Mouse (Mus musculus): Measurements from ENCODE around the gene Grm2. TPM values are rescaled to one million over a fixed set of nuclear protein-coding genes. Genes with fewer than 3 reads are reported as not detected.
"Not testable (repeated sequence)": the region's sequence is repeated elsewhere in the genome, so short reads cannot be mapped to it uniquely, and the experiment has no call there.

The Grm2 gene
- polyA plus RNA-seq, 1 experiment: not detected

DNA sequence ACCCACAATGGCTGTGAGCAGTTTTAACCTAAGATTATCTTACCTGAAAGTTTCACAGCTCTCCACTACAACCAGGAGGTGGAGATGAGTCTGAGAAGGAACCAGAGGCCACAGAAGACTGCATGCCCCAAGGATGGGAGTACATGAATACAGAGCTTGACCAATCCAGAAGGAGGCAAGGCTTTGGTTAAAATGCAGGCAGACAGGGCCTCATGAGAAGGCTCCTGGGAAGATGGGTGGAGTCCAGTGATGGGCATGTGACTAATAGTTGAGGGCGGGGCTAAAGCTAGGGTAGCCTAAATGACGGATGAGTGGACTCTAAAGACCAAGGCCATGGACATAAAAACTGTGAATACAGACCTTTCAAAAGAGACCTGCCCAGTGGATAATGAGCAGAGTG lies 29.6 kb downstream of the Grm2 start, which contains the start of gene Iqcf6:
TSS of gene Iqcf6 (plus strand) at position 301 of the 400 bp plus-strand sequence.
- Histone ChIP-seq H3K4me3 (replicated peaks) (no peak within 1 kb of the TSS), H3K27me3 (replicated peaks) (peaks cover 32% of the 10 kb centered on the region), H3K4me1 (no peaks in the 10 kb centered on the region), H3K9me3 (peaks cover 26% of the 10 kb centered on the region), H3K36me3 (replicated peaks; ENCODE audit: low read length) (no peaks in the 10 kb centered on the region)
- TF ChIP-seq FLI1 (IDR thresholded peaks at IDR 0.05; ENCODE audit: low read length) (no peak), GATA1 (IDR thresholded peaks at IDR 0.05; ENCODE audit: borderline replicate concordance, low read length) (no peak)

DNA sequence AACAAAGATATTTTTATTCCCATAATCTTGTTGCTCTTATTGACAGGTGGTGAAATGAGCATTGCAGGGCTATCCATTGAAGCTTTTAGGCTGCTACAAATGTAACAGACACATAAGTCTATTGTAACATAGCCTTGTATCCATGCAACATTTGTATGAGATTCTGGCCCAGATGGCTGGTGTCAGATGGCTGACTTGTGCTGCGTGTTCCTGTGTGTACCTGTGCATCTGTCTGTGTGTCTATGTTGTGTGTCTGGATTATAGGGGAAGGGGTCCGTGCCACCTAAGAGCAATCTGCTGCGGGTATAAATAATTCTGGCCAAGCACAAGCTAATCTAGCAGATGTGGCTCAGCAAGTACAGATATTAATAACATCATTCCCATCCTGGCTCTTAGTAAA lies 38.4 kb downstream of the Grm2 start:
- Histone ChIP-seq H3K4me3 (replicated peaks) (no peak overlapping the region), H3K9me3 (peaks cover 6% of the 10 kb centered on the region; the same call in 1 of the 2 replicates), H3K36me3 (replicated peaks; ENCODE audit: low read length) (no peaks in the 10 kb centered on the region), H3K4me1 (no peaks in the 10 kb centered on the region), H3K27me3 (replicated peaks) (peaks cover 32% of the 10 kb centered on the region)
- TF ChIP-seq GATA1 (IDR thresholded peaks at IDR 0.05; ENCODE audit: borderline replicate concordance, low read length) (no peak), FLI1 (IDR thresholded peaks at IDR 0.05; ENCODE audit: low read length) (no peak)

DNA sequence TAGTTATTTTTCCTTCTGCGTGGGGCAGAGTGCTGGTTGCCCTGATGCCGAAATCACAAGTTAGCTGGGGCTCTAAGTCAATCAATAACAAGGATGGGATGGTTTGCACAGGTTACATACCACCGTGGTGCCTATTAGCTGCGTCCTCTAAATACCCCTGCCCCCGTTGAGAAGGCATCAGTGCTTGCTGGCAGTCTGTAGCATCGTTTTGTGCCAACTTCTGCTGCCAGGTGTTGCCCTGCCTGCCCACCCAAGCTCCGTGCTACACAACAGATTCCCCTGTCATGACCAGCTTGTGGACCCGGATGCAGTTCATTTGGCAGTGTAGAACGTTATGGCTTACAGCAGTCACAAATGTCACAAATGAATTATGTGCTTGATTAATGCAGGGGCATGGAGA lies 39.6 kb downstream of the Grm2 start:
- Histone ChIP-seq H3K4me1 (no peaks in the 10 kb centered on the region), H3K4me3 (replicated peaks) (peak overlapping the region; percentile 24)

DNA sequence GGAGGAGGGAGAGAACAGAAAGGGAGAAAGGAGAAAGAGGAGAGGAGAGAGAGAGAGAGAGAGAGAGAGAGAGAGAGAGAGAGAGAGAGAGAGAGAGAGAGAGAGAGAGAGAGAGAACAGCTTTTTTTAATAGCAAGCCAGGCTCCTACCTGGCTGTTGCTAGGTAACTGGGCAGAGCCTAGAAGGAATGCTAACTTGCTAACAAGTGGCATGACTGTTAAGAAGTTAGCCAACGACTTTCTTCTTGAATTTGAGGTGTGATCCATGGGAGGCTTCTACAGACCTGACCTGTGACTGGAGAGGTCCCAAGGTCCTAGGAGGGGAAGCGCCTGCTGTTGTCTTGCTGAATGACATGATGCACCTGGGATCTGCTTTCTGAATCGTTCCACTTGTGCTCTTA lies 41.3 kb downstream of the Grm2 start:
- Histone ChIP-seq H3K4me3 (replicated peaks) (no peak overlapping the region), H3K9me3 (no peaks in the 10 kb centered on the region), H3K4me1 (no peaks in the 10 kb centered on the region), H3K36me3 (replicated peaks; ENCODE audit: low read length) (no peaks in the 10 kb centered on the region), H3K27me3 (replicated peaks) (peaks cover 36% of the 10 kb centered on the region)
- no peak for TF ChIP-seq FLI1 (IDR thresholded peaks at IDR 0.05; ENCODE audit: low read length)
- no peak for TF ChIP-seq GATA1 (IDR thresholded peaks at IDR 0.05; ENCODE audit: borderline replicate concordance, low read length)

More for the DNA sequence above, 39.6 kb downstream of the Grm2 start:
- no peak for TF ChIP-seq GATA1 (IDR thresholded peaks at IDR 0.05; ENCODE audit: borderline replicate concordance, low read length)
- TF ChIP-seq FLI1 (IDR thresholded peaks at IDR 0.05; ENCODE audit: low read length): no peak
- Histone ChIP-seq H3K9me3 (peaks cover 6% of the 10 kb centered on the region; the same call in 1 of the 2 replicates), H3K36me3 (replicated peaks; ENCODE audit: low read length) (no peaks in the 10 kb centered on the region), H3K27me3 (replicated peaks) (peaks cover 36% of the 10 kb centered on the region)

GRCm38 (mm10) chr9:106613951-106614350 lies 41.9 kb downstream of the Grm2 start:
- no peaks in the 10 kb centered on the region for H3K4me1 ChIP-seq
- H3K9me3 ChIP-seq: no peaks in the 10 kb centered on the region
- no peaks in the 10 kb centered on the region for H3K36me3 ChIP-seq (replicated peaks; ENCODE audit: low read length)
- no peak for TF ChIP-seq GATA1 (IDR thresholded peaks at IDR 0.05; ENCODE audit: borderline replicate concordance, low read length)
- no peak for TF ChIP-seq FLI1 (IDR thresholded peaks at IDR 0.05; ENCODE audit: low read length)
- H3K4me3 ChIP-seq (replicated peaks): no peak overlapping the region
- H3K27me3 ChIP-seq (replicated peaks): peaks cover 38% of the 10 kb centered on the region

DNA sequence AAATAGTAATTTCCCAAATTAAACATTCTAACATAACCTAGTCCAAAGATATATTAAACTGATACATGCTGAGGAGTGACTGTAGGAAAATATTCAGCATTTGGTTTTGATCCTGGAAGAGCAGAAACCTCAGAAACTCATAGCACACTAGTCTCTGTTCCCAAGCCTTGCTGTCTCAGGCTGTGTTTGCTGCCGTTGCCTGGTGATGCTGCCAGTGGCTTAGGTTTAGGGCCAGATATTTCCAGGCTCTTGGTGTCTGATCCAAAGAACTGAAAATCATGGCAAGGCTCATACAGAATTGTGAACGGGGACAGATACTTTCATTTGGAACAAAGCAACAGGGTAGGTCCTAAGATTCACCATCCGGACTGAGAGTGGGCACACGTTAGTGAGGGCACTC lies 45.2 kb downstream of the Grm2 start:
- no peak for TF ChIP-seq GATA1 (IDR thresholded peaks at IDR 0.05; ENCODE audit: borderline replicate concordance, low read length)
- no peak for TF ChIP-seq FLI1 (IDR thresholded peaks at IDR 0.05; ENCODE audit: low read length)
- H3K9me3 ChIP-seq: peaks cover 6% of the 10 kb centered on the region
- H3K27me3 ChIP-seq (replicated peaks): peaks cover 30% of the 10 kb centered on the region
- H3K36me3 ChIP-seq (replicated peaks; ENCODE audit: low read length): no peaks in the 10 kb centered on the region
- H3K4me3 ChIP-seq (replicated peaks): no peak overlapping the region
- no peaks in the 10 kb centered on the region for H3K4me1 ChIP-seq

- Histone ChIP-seq H3K27me3 (replicated peaks) (peaks cover 44% of the 10 kb centered on the region), H3K9me3 (peaks cover 3% of the 10 kb centered on the region; the same call in 1 of the 2 replicates), H3K36me3 (replicated peaks; ENCODE audit: low read length) (no peaks in the 10 kb centered on the region), H3K4me1 (no peaks in the 10 kb centered on the region), H3K4me3 (replicated peaks) (no peak overlapping the region)
- no peak for TF ChIP-seq GATA1 (IDR thresholded peaks at IDR 0.05; ENCODE audit: borderline replicate concordance, low read length)
- TF ChIP-seq FLI1 (IDR thresholded peaks at IDR 0.05; ENCODE audit: low read length): no peak
Observed at GRCm38 (mm10) chr9:106600546-106600945, 55.3 kb downstream of the Grm2 start.

- no peak overlapping the region for H3K4me3 ChIP-seq (replicated peaks)
- TF ChIP-seq FLI1 (IDR thresholded peaks at IDR 0.05; ENCODE audit: low read length) (no peak), GATA1 (IDR thresholded peaks at IDR 0.05; ENCODE audit: borderline replicate concordance, low read length) (no peak)
- H3K36me3 ChIP-seq (replicated peaks; ENCODE audit: low read length): no peaks in the 10 kb centered on the region
- H3K9me3 ChIP-seq: peaks cover 4% of the 10 kb centered on the region; the same call in 1 of the 2 replicates
- no peaks in the 10 kb centered on the region for H3K4me1 ChIP-seq
- peaks cover 49% of the 10 kb centered on the region for H3K27me3 ChIP-seq (replicated peaks)
Observed at GRCm38 (mm10) chr9:106598466-106598865, 57.4 kb downstream of the Grm2 start.

- H3K36me3 ChIP-seq (replicated peaks; ENCODE audit: low read length): no peaks in the 10 kb centered on the region
- TF ChIP-seq GATA1 (IDR thresholded peaks at IDR 0.05; ENCODE audit: borderline replicate concordance, low read length) (no peak), FLI1 (IDR thresholded peaks at IDR 0.05; ENCODE audit: low read length) (no peak)
- H3K9me3 ChIP-seq: peaks cover 4% of the 10 kb centered on the region; the same call in 1 of the 2 replicates
- no peak overlapping the region for H3K4me3 ChIP-seq (replicated peaks)
- H3K27me3 ChIP-seq (replicated peaks): peaks cover 62% of the 10 kb centered on the region
- no peaks in the 10 kb centered on the region for H3K4me1 ChIP-seq
Observed at GRCm38 (mm10) chr9:106595836-106596235, 60.0 kb downstream of the Grm2 start.

- H3K27me3 ChIP-seq (replicated peaks): peaks cover 62% of the 10 kb centered on the region
- not testable (repeated sequence) for H3K4me1 ChIP-seq; H3K4me3 ChIP-seq (replicated peaks); H3K36me3 ChIP-seq (replicated peaks; ENCODE audit: low read length); H3K9me3 ChIP-seq
Observed at GRCm38 (mm10) chr9:106595402-106595801, 60.5 kb downstream of the Grm2 start.

Other genes with a start within 250 kb of the Grm2 start
- 30.4 and 41.5 TPM in 2 replicates for gene Rpl29, start 226.6 kb downstream of the Grm2 start, polyA plus RNA-seq (2012; ENCODE audit: insufficient read depth, low replicate concordance)
- 3.3 and 4.4 TPM in 2 replicates for gene Acy1, start 217.8 kb downstream of the Grm2 start, polyA plus RNA-seq (2012; ENCODE audit: insufficient read depth, low replicate concordance)
- gene Abhd14b, start 208.6 kb downstream of the Grm2 start, polyA plus RNA-seq (2012; ENCODE audit: insufficient read depth, low replicate concordance): 2.4 TPM in 1 of 2 replicates, not detected in the other
- 3.3 and 10.6 TPM in 2 replicates for gene Abhd14a, start 208.4 kb downstream of the Grm2 start, polyA plus RNA-seq (2012; ENCODE audit: insufficient read depth, low replicate concordance)
- gene Pcbp4, start 202.8 kb downstream of the Grm2 start, polyA plus RNA-seq (2012; ENCODE audit: insufficient read depth, low replicate concordance): 33.5 and 43.6 TPM in 2 replicates
- 0.39 TPM in 1 of 2 replicates, not detected in the other for gene Gpr62, start 190.1 kb downstream of the Grm2 start, polyA plus RNA-seq (2012; ENCODE audit: insufficient read depth, low replicate concordance)
- 198 and 662 TPM in 2 replicates for gene Rrp9, start 180.1 kb downstream of the Grm2 start, polyA plus RNA-seq (2012; ENCODE audit: insufficient read depth, low replicate concordance)
- gene Parp3, start 179.1 kb downstream of the Grm2 start, polyA plus RNA-seq (2012; ENCODE audit: insufficient read depth, low replicate concordance): 2.6 and 5.6 TPM in 2 replicates
- not detected in 2 replicates for gene Iqcf1, start 156.1 kb downstream of the Grm2 start, polyA plus RNA-seq (2012; ENCODE audit: insufficient read depth, low replicate concordance)
- gene Iqcf5, start 141.5 kb downstream of the Grm2 start, polyA plus RNA-seq (2012; ENCODE audit: insufficient read depth, low replicate concordance): not detected in 2 replicates
- gene Iqcf3, start 94.5 kb downstream of the Grm2 start, polyA plus RNA-seq (2012; ENCODE audit: insufficient read depth, low replicate concordance): not detected in 2 replicates
- gene Iqcf4, start 85.1 kb downstream of the Grm2 start, polyA plus RNA-seq (2012; ENCODE audit: insufficient read depth, low replicate concordance): not detected in 2 replicates
- not detected in 2 replicates for gene Iqcf6, start 29.5 kb downstream of the Grm2 start, polyA plus RNA-seq (2012; ENCODE audit: insufficient read depth, low replicate concordance)
- 87.2 and 196 TPM in 2 replicates for gene Tex264, start 29.8 kb upstream of the Grm2 start, polyA plus RNA-seq (2012; ENCODE audit: insufficient read depth, low replicate concordance)
- 1.4 and 1.9 TPM in 2 replicates for gene Rad54l2, start 133.1 kb upstream of the Grm2 start, polyA plus RNA-seq (2012; ENCODE audit: insufficient read depth, low replicate concordance)
- gene Dcaf1, start 165.8 kb upstream of the Grm2 start, polyA plus RNA-seq (2012; ENCODE audit: insufficient read depth, low replicate concordance): 2.0 TPM in 1 of 2 replicates, not detected in the other
- gene Rbm15b, start 231.3 kb upstream of the Grm2 start, polyA plus RNA-seq (2012; ENCODE audit: insufficient read depth, low replicate concordance): 6.4 and 13.0 TPM in 2 replicates
- 14.7 and 174 TPM in 2 replicates for gene Manf, start 235.9 kb upstream of the Grm2 start, polyA plus RNA-seq (2012; ENCODE audit: insufficient read depth, low replicate concordance)